Mouse (Mus musculus) heart, embryonic 13.5 days (tissue): ENCODE results near the gene Syn3. TPM values are rescaled to one million over a fixed set of nuclear protein-coding genes. Genes with fewer than 3 reads are reported as not detected.
"Not testable (repeated sequence)": the region's sequence is repeated elsewhere in the genome, so short reads cannot be mapped to it uniquely, and the experiment has no call there.

Experiments
- ATAC-seq: fragments of 200-750 bp; cut with Nextera tagmentation; 2 replicates; pipeline ENCODE4 v1.8.0; 2017; ENCODE audit warnings: moderate TSS enrichment; ENCODE audit not compliant: insufficient number of reproducible peaks, low FRiP score, low TSS enrichment; ENCODE audit errors: extremely low read depth
- H3K27ac ChIP-seq: fragments of 300-500 bp; sonication (generic); replicated peaks from 2 replicates; pipeline ENCODE4 v1.5.1; 2015; ENCODE audit warnings: moderate library complexity, mild to moderate bottlenecking, inconsistent platforms
- H3K27me3 ChIP-seq: fragments of 300-500 bp; sonication (generic); replicated peaks from 2 replicates; pipeline ENCODE4 v1.6.1; 2015; ENCODE audit warnings: mild to moderate bottlenecking, inconsistent platforms
- H3K36me3 ChIP-seq: fragments of 300-500 bp; sonication (generic); 2 replicates; pipeline ENCODE4 v1.6.1; 2015; ENCODE audit warnings: mild to moderate bottlenecking, inconsistent platforms
- H3K4me1 ChIP-seq: fragments of 300-500 bp; sonication (generic); 2 replicates; pipeline ENCODE4 v1.6.1; 2015; ENCODE audit warnings: inconsistent platforms
- H3K4me2 ChIP-seq: fragments of 300-500 bp; sonication (generic); 2 replicates; pipeline ENCODE4 v1.6.1; 2015; ENCODE audit warnings: inconsistent platforms, mild to moderate bottlenecking, moderate library complexity
- H3K4me3 ChIP-seq: fragments of 300-500 bp; sonication (generic); 2 replicates; pipeline ENCODE4 v1.5.1; 2015; ENCODE audit warnings: moderate library complexity, mild to moderate bottlenecking, inconsistent platforms
- H3K9ac ChIP-seq: fragments of 300-500 bp; sonication (generic); 2 replicates; pipeline ENCODE4 v1.6.1; 2015; ENCODE audit warnings: inconsistent platforms, mild to moderate bottlenecking, moderate library complexity
- H3K9me3 ChIP-seq: fragments of 300-500 bp; sonication (generic); 2 replicates; pipeline ENCODE4 v1.6.1; 2016; ENCODE audit warnings: inconsistent platforms
- WGBS: fragments of 180-500 bp; shearing (Covaris S2); methylation state at CpG from one replicate; pipeline ENCODE4 v1.1.7; 2015; ENCODE audit warnings: mixed read lengths; 5-methylcytosine and 5-hydroxymethylcytosine counted together
- polyA plus RNA-seq: library from polyadenylated mRNA; unstranded; fragments of >200 nt; fragmentation: Nextera tagmentation; extraction: Ambion mirVana; gene quantifications from 2 replicates; pipeline ENCODE4 v1.2.1, GENCODE M21; 2015

Gene Syn3
- polyA plus RNA-seq, 1 experiment from 2014 or later, result 1.5 TPM

- H3K4me3 ChIP-seq, result no peak overlapping the region
- H3K9ac ChIP-seq, result no peak overlapping the region
- no peaks in the 10 kb centered on the region for H3K4me1 ChIP-seq
- WGBS, result 83% methylated on average over 2 of the region's 2 CpGs
- no peaks in the 10 kb centered on the region for H3K9me3 ChIP-seq
- H3K4me2 ChIP-seq, result no peak overlapping the region
- ATAC-seq, result no peak
- H3K27ac ChIP-seq, result no peak overlapping the region
- H3K36me3 ChIP-seq, result peaks cover 64% of the 10 kb centered on the region
- H3K27me3 ChIP-seq, result no peaks in the 10 kb centered on the region
Observed at GRCm38 (mm10) chr10:86034007-86034728, 464.5 kb downstream of the Syn3 start.

- Histone ChIP-seq H3K27ac (no peak overlapping the region), H3K4me2 (no peak overlapping the region), H3K9ac (no peak overlapping the region), H3K4me1 (no peaks in the 10 kb centered on the region), H3K36me3 (peaks cover 54% of the 10 kb centered on the region), H3K4me3 (no peak overlapping the region), H3K9me3 (no peaks in the 10 kb centered on the region), H3K27me3 (no peaks in the 10 kb centered on the region)
- no peak for ATAC-seq
- WGBS, result 89% methylated on average over 3 of the region's 3 CpGs
Observed at GRCm38 (mm10) chr10:86032517-86032916, 466.2 kb downstream of the Syn3 start.

GRCm38 (mm10) chr10:86030743-86031142 lies 468.0 kb downstream of the Syn3 start:
- H3K9ac ChIP-seq, result no peak overlapping the region
- no peak for ATAC-seq
- H3K4me2 ChIP-seq, result no peak overlapping the region
- H3K27me3 ChIP-seq, result no peaks in the 10 kb centered on the region
- no peak overlapping the region for H3K27ac ChIP-seq
- no peaks in the 10 kb centered on the region for H3K4me1 ChIP-seq
- no peaks in the 10 kb centered on the region for H3K9me3 ChIP-seq
- peaks cover 50% of the 10 kb centered on the region for H3K36me3 ChIP-seq
- WGBS, result 87% methylated on average over 7 of the region's 7 CpGs
- H3K4me3 ChIP-seq, result no peak overlapping the region

GRCm38 (mm10) chr10:86026807-86027206 lies 471.9 kb downstream of the Syn3 start:
- ATAC-seq, result not testable (repeated sequence)
- peaks cover 33% of the 10 kb centered on the region for H3K36me3 ChIP-seq

GRCm38 (mm10) chr10:86026354-86026753 lies 472.3 kb downstream of the Syn3 start:
- H3K9me3 ChIP-seq, result no peaks in the 10 kb centered on the region
- H3K4me3 ChIP-seq, result no peak overlapping the region
- no peak overlapping the region for H3K9ac ChIP-seq
- no peaks in the 10 kb centered on the region for H3K27me3 ChIP-seq
- WGBS, result 70% methylated on average over 3 of the region's 3 CpGs
- no peak for ATAC-seq
- H3K36me3 ChIP-seq, result peaks cover 30% of the 10 kb centered on the region
- peak overlapping the region; percentile 16; the same call in 1 of the 2 replicates for H3K4me2 ChIP-seq
- H3K4me1 ChIP-seq, result peaks cover 8% of the 10 kb centered on the region
- no peak overlapping the region for H3K27ac ChIP-seq

More at GRCm38 (mm10) chr10:86026807-86027206, 471.9 kb downstream of the Syn3 start:
- 86% methylated on average over 1 of the region's 1 CpGs for WGBS
- not testable (repeated sequence) for H3K4me2 ChIP-seq, H3K9ac ChIP-seq, H3K9me3 ChIP-seq, H3K27me3 ChIP-seq, H3K4me1 ChIP-seq, H3K27ac ChIP-seq, H3K4me3 ChIP-seq

GRCm38 (mm10) chr10:86025906-86026305 lies 472.8 kb downstream of the Syn3 start:
- Histone ChIP-seq H3K9me3 (no peaks in the 10 kb centered on the region), H3K36me3 (peaks cover 25% of the 10 kb centered on the region), H3K27me3 (no peaks in the 10 kb centered on the region), H3K27ac (0 out of 2 replicates have a peak overlapping the region, but pooled peaks have one; percentile 42), H3K4me3 (no peak overlapping the region), H3K9ac (no peak overlapping the region), H3K4me1 (peaks cover 11% of the 10 kb centered on the region), H3K4me2 (peak overlapping the region; percentile 16; the same call in 1 of the 2 replicates)
- WGBS, result 74% methylated on average over 2 of the region's 2 CpGs
- no peak for ATAC-seq

- Histone ChIP-seq H3K27ac (no peak overlapping the region), H3K4me3 (peak overlapping the region; percentile 78), H3K9me3 (no peaks in the 10 kb centered on the region), H3K4me1 (peaks cover 11% of the 10 kb centered on the region), H3K36me3 (peaks cover 7% of the 10 kb centered on the region; the same call in 1 of the 2 replicates), H3K4me2 (peak overlapping the region; percentile 77), H3K27me3 (no peaks in the 10 kb centered on the region; the same call in 1 of the 2 replicates), H3K9ac (0 out of 2 replicates have a peak overlapping the region, but pooled peaks have one; percentile 86)
- ATAC-seq, result no peak
Observed at GRCm38 (mm10) chr10:86023149-86023548, 475.5 kb downstream of the Syn3 start.

- Histone ChIP-seq H3K4me1 (peaks cover 11% of the 10 kb centered on the region), H3K36me3 (0 out of 2 replicates have a peak, but pooled peaks cover 7% of the 10 kb centered on the region), H3K9ac (peak overlapping the region; percentile 86), H3K27ac (peak overlapping the region; percentile 90), H3K4me3 (peak overlapping the region; percentile 78), H3K9me3 (no peaks in the 10 kb centered on the region), H3K27me3 (peaks cover 3% of the 10 kb centered on the region), H3K4me2 (peak overlapping the region; percentile 77)
- 3% methylated on average over 6 of the region's 6 CpGs for WGBS
- peak; percentile 38; the same call in 1 of the 2 replicates for ATAC-seq
Observed at GRCm38 (mm10) chr10:86022474-86022816, 476.3 kb downstream of the Syn3 start.

- WGBS, result under 1% methylated on average over 82 of the region's 82 CpGs
- peak; percentile 87 for ATAC-seq
- Histone ChIP-seq H3K9me3 (no peaks in the 10 kb centered on the region), H3K27me3 (peaks cover 3% of the 10 kb centered on the region), H3K4me2 (peak within 1 kb of the TSS; percentile 77), H3K9ac (peak within 1 kb of the TSS; percentile 86), H3K4me3 (peak within 1 kb of the TSS; percentile 78), H3K4me1 (peaks cover 11% of the 10 kb centered on the region), H3K27ac (peak within 1 kb of the TSS; percentile 90), H3K36me3 (0 out of 2 replicates have a peak, but pooled peaks cover 7% of the 10 kb centered on the region)
Observed at GRCm38 (mm10) chr10:86021749-86022473, 476.8 kb downstream of the Syn3 start, which contains the start of gene Fbxo7. Gene Fbxo7, plus strand, starts transcription at chr10:86021972.

- peak overlapping the region; percentile 68 for H3K9ac ChIP-seq
- peaks cover 3% of the 10 kb centered on the region for H3K27me3 ChIP-seq
- 0 out of 2 replicates have a peak, but pooled peaks cover 7% of the 10 kb centered on the region for H3K36me3 ChIP-seq
- peaks cover 11% of the 10 kb centered on the region for H3K4me1 ChIP-seq
- H3K4me3 ChIP-seq, result peak overlapping the region; percentile 78
- ATAC-seq, result peak; percentile 1; the same call in 1 of the 2 replicates
- no peak overlapping the region for H3K27ac ChIP-seq
- H3K4me2 ChIP-seq, result peak overlapping the region; percentile 77
- 0% methylated on average over 3 of the region's 3 CpGs for WGBS
- H3K9me3 ChIP-seq, result no peaks in the 10 kb centered on the region
Observed at GRCm38 (mm10) chr10:86021408-86021748, 477.3 kb downstream of the Syn3 start.

- Histone ChIP-seq H3K4me3 (no peak overlapping the region), H3K9ac (no peak overlapping the region), H3K4me1 (peaks cover 11% of the 10 kb centered on the region), H3K4me2 (no peak overlapping the region), H3K27me3 (peaks cover 7% of the 10 kb centered on the region), H3K27ac (no peak overlapping the region), H3K9me3 (no peaks in the 10 kb centered on the region), H3K36me3 (no peaks in the 10 kb centered on the region)
- 31% methylated on average over 5 of the region's 5 CpGs for WGBS
- no peak for ATAC-seq
Observed at GRCm38 (mm10) chr10:86018813-86019212, 479.9 kb downstream of the Syn3 start.
